Comparison of ENCODE assay signal across 9 mouse cellular contexts in genomic region chr3:53656878-53657561, GRCm38 (mm10). TPM values are rescaled to one million over a fixed set of nuclear protein-coding genes. Genes with fewer than 3 reads are reported as not detected.
DNase-seq lines count a peak whose midpoint lies in the region; ATAC-seq lines count a peak whose summit lies in the region.
"Had no signal": no experiment of that assay in that cellular context is flagged by ENCODE, and none has a peak within 500 bp of the region (broad histone marks: within the 10 kb centered on the region; RNA-seq: fewer than 3 reads in every experiment).

Gene Frem2, minus strand, starts transcription at chr3:53657355.

- H3K36me3 ChIP-seq in megakaryocyte, embryonic 14.5 days (replicated peaks; ENCODE audit: low read length) = no peaks in the 10 kb centered on the region
- peaks cover 10% of the 10 kb centered on the region; the same call in 1 of the 2 replicates for H3K36me3 ChIP-seq in forebrain, embryonic 13.5 days (ENCODE audit: poor library complexity, severe bottlenecking)

- peaks cover 46% of the 10 kb centered on the region for H3K9me3 ChIP-seq in megakaryocyte, embryonic 14.5 days
- peaks cover 20% of the 10 kb centered on the region for H3K9me3 ChIP-seq in forebrain, embryonic 13.5 days (replicated peaks)

- no peak for ATAC-seq in megakaryocyte, adult 5-6 weeks (ENCODE audit: poor library complexity, severe bottlenecking)
- ATAC-seq in forebrain, embryonic 13.5 days = peak; percentile 96
- ATAC-seq in CD4-positive, CD25-positive, alpha-beta regulatory T cell, adult 4 months = no peak

- H3K4me2 ChIP-seq in forebrain, embryonic 13.5 days = peak within 1 kb of the TSS; percentile 100

- H3K27me3 ChIP-seq in megakaryocyte, embryonic 14.5 days (replicated peaks) = peaks cover 54% of the 10 kb centered on the region
- peaks cover 33% of the 10 kb centered on the region for H3K27me3 ChIP-seq in forebrain, embryonic 13.5 days

- H3K27ac ChIP-seq in forebrain, embryonic 13.5 days = no peak within 1 kb of the TSS

- WGBS in forebrain, embryonic 13.5 days = under 1% methylated on average over 34 of the region's 34 CpGs

- peaks cover 23% of the 10 kb centered on the region; the same call in 1 of the 2 replicates for H3K4me1 ChIP-seq in megakaryocyte, embryonic 14.5 days
- peaks cover 25% of the 10 kb centered on the region for H3K4me1 ChIP-seq in forebrain, embryonic 13.5 days

- H3K9ac ChIP-seq in forebrain, embryonic 13.5 days = peak within 1 kb of the TSS; percentile 64

- peak within 1 kb of the TSS; percentile 86 for H3K4me3 ChIP-seq in megakaryocyte, embryonic 14.5 days (replicated peaks)
- H3K4me3 ChIP-seq in forebrain, embryonic 13.5 days = peak within 1 kb of the TSS; percentile 61

- DNase-seq in heart, postnatal 10 days = peak; percentile 83 to 85
- DNase-seq in kidney, postnatal 36 days = peak; percentile 87 to 89
- DNase-seq in lung, adult 18-20 months = peak; percentile 66 to 70
- peak; percentile 44 for DNase-seq in ovary, postnatal 14 days (ENCODE audit: low spot score)

- intact Hi-C loops in heart, postnatal 10 days (cut with DNase I) = loop anchor here (5.0 kb wide), 1 partner anchor 70 kb away; no protein-coding TSS in a partner anchor

RNA-seq across cellular contexts. Expression of gene Frem2, which starts in this region (rescaled TPM):
- polyA plus RNA-seq in megakaryocyte, embryonic 14.5 days (2012; ENCODE audit: insufficient read depth, low replicate concordance) = 0.02 TPM in 1 of 2 replicates, not detected in the other
- total RNA-seq in megakaryocyte, adult 5-6 weeks (2015) = not detected in 2 replicates
- under 0.01 TPM in 1 of 2 replicates, not detected in the other for total RNA-seq in megakaryocyte, adult 5-6 weeks (2017)
- polyA plus RNA-seq in forebrain, embryonic 13.5 days (2015; fragmentation: Nextera tagmentation; extraction: Ambion mirVana) = 0.62 and 0.86 TPM in 2 replicates
- total RNA-seq in heart, postnatal 10 days (2021) = 10 to 100 TPM; 16.8 to 22.9 TPM
- not detected for polyA plus RNA-seq in CD4-positive, CD25-positive, alpha-beta regulatory T cell, adult 4 months (2017; shearing (Covaris generic))
- total RNA-seq: neutrophil, adult 5-6 weeks had no signal

Comparison
In these comparisons a context has a peak if more than half of its experiments do, and no peak if none do; other contexts are left out.
1. RNA of gene Frem2 (total RNA-seq): 16.8 to 22.9 TPM in heart, postnatal 10 days; under 0.01 TPM in megakaryocyte, adult 5-6 weeks; every median in the first group is over 10 times any median in the second.
2. Peak in ATAC-seq, H3K4me3 ChIP-seq, H3K9ac ChIP-seq and H3K4me2 ChIP-seq in forebrain, embryonic 13.5 days; RNA of the gene not detected or under 1 TPM.
3. Peak in every context shown above with its lines, with median percentiles within 50 percentile points of each other: DNase-seq.